17 mouse cellular contexts compared by ENCODE assay signal in the genomic region with DNA sequence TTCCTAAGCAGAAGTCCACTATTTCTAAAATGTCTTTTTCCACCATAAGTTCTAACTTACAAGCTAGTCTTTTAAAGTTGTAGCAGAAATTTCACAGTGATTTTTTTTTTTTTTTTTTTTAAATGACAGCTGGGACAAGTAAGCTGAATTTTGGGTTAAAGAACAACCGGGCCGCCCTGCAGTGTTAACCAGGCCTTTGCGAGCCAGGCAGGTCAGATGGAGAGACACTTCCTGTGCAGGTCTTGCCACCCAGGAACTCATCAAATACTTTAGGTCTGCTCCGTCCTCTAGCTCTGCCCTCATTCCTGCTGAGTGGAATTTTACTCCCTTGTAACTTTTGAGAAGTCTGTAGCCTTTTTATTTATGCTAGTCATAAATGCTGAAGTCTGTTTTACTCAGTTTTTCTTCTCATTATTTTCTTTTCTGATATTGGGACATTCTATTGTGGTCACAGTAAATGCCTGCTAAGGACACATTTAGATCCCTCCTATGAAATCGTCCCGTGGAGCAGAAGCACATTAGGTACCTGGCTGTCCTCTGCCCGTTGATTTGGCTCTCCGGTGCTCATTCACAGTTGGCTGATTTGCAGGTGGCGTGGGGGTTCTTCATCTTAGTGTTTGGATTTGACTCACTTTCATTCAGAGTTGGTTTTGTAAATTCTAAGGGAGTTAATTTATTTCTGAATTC. TPM values are rescaled to one million over a fixed set of nuclear protein-coding genes. Genes with fewer than 3 reads are reported as not detected.
DNase-seq lines count a peak whose midpoint lies in the region; ATAC-seq lines count a peak whose summit lies in the region.
"Had no signal": no experiment of that assay in that cellular context is flagged by ENCODE, and none has a peak within 500 bp of the region (broad histone marks: within the 10 kb centered on the region; RNA-seq: fewer than 3 reads in every experiment).

No protein-coding gene starts in this region.

- ATAC-seq in kidney, embryonic 15.5 days (replicated peaks; ENCODE audit: low FRiP score): no peak
- ATAC-seq in intestine, embryonic 15.5 days: no peak
- ATAC-seq in hindbrain, embryonic 12.5 days (ENCODE audit: low FRiP score): no peak

- peaks cover 66% of the 10 kb centered on the region for H3K36me3 ChIP-seq in kidney, embryonic 15.5 days
- H3K36me3 ChIP-seq in intestine, embryonic 15.5 days: no peaks in the 10 kb centered on the region
- peaks cover 20% of the 10 kb centered on the region; the same call in 1 of the 2 replicates for H3K36me3 ChIP-seq in hindbrain, embryonic 12.5 days

- H3K27me3 ChIP-seq in kidney, embryonic 15.5 days: no peaks in the 10 kb centered on the region
- H3K27me3 ChIP-seq in intestine, embryonic 15.5 days (replicated peaks): no peaks in the 10 kb centered on the region
- no peaks in the 10 kb centered on the region for H3K27me3 ChIP-seq in hindbrain, embryonic 12.5 days
- H3K27me3 ChIP-seq: heart, embryonic 15.5 days; limb, embryonic 15.5 days; megakaryocyte, embryonic 14.5 days had no signal

- H3K4me3 ChIP-seq in kidney, embryonic 15.5 days (replicated peaks): no peak overlapping the region
- H3K4me3 ChIP-seq in intestine, embryonic 15.5 days (replicated peaks): no peak overlapping the region
- no peak overlapping the region for H3K4me3 ChIP-seq in hindbrain, embryonic 12.5 days
- H3K4me3 ChIP-seq: forebrain, embryonic 10.5 days; heart, adult 2 months; heart, embryonic 15.5 days; limb, embryonic 15.5 days; megakaryocyte, embryonic 14.5 days had no signal

- no peak overlapping the region for H3K4me2 ChIP-seq in kidney, embryonic 15.5 days
- H3K4me2 ChIP-seq in intestine, embryonic 15.5 days (replicated peaks): no peak overlapping the region
- H3K4me2 ChIP-seq in hindbrain, embryonic 12.5 days (replicated peaks): no peak overlapping the region
- H3K4me2 ChIP-seq: heart, embryonic 15.5 days; limb, embryonic 15.5 days had no signal

- 0 out of 2 replicates have a peak, but pooled peaks cover 4% of the 10 kb centered on the region for H3K4me1 ChIP-seq in kidney, embryonic 15.5 days
- H3K4me1 ChIP-seq in intestine, embryonic 15.5 days (replicated peaks): no peaks in the 10 kb centered on the region
- no peaks in the 10 kb centered on the region for H3K4me1 ChIP-seq in hindbrain, embryonic 12.5 days
- H3K4me1 ChIP-seq: limb, embryonic 15.5 days; megakaryocyte, embryonic 14.5 days had no signal

- 0 out of 2 replicates have a peak overlapping the region, but pooled peaks have one; percentile 10 for H3K27ac ChIP-seq in kidney, embryonic 15.5 days
- no peak overlapping the region for H3K27ac ChIP-seq in intestine, embryonic 15.5 days
- no peak overlapping the region for H3K27ac ChIP-seq in hindbrain, embryonic 12.5 days
- H3K27ac ChIP-seq: forebrain, embryonic 10.5 days; heart, adult 2 months; heart, embryonic 15.5 days; limb, embryonic 15.5 days had no signal

- peak; percentile 30 for DNase-seq in cerebellum, adult 11 months
- no peak for DNase-seq in cerebellum, postnatal 4 days (ENCODE audit: low spot score in 2 of 2)
- DNase-seq in retina, embryonic 14.5 days (ENCODE audit: low spot score): peak; percentile 20
- DNase-seq in retina, postnatal 1 day: no peak
- DNase-seq in MN1 (ENCODE audit: low spot score): no peak
- DNase-seq: adrenal gland, adult 8-10 months; heart, adult 2 months; layer of hippocampus, adult 9-11 months; lung, postnatal 14 days; thymus, postnatal 25 days had no signal

- no peak overlapping the region for H3K9ac ChIP-seq in kidney, embryonic 15.5 days
- no peak overlapping the region for H3K9ac ChIP-seq in intestine, embryonic 15.5 days
- H3K9ac ChIP-seq in hindbrain, embryonic 12.5 days: no peak overlapping the region
- H3K9ac ChIP-seq: heart, embryonic 15.5 days; limb, embryonic 15.5 days had no signal

- no peaks in the 10 kb centered on the region for H3K9me3 ChIP-seq in kidney, embryonic 15.5 days (replicated peaks)
- H3K9me3 ChIP-seq in intestine, embryonic 15.5 days: no peaks in the 10 kb centered on the region
- H3K9me3 ChIP-seq in hindbrain, embryonic 12.5 days (replicated peaks): no peaks in the 10 kb centered on the region
- H3K9me3 ChIP-seq: forebrain, embryonic 10.5 days; heart, embryonic 15.5 days; limb, embryonic 15.5 days; megakaryocyte, embryonic 14.5 days had no signal

- 49% methylated on average over 9 of the region's 9 CpGs for whole genome bisulfite sequencing in kidney, embryonic 15.5 days
- WGBS in intestine, embryonic 15.5 days: 74% methylated on average over 9 of the region's 9 CpGs
- WGBS in hindbrain, embryonic 12.5 days: 79% methylated on average over 9 of the region's 9 CpGs

RNA-seq across cellular contexts. Expression of gene Plekha1, which starts 29.5 kb away (rescaled TPM):
- 76.5 and 80.9 TPM in 2 replicates for polyA plus RNA-seq in kidney, embryonic 15.5 days (2015; fragmentation: Nextera tagmentation; extraction: Ambion mirVana)
- 40.5 and 41.5 TPM in 2 replicates for polyA plus RNA-seq in intestine, embryonic 15.5 days (2015; fragmentation: Nextera tagmentation; extraction: Ambion mirVana)
- polyA plus RNA-seq in hindbrain, embryonic 12.5 days (2016; fragmentation: Nextera tagmentation; extraction: Ambion mirVana): 56.5 and 59.0 TPM in 2 replicates

RNA-seq across cellular contexts. Expression of gene Htra1, which starts 40.8 kb away (rescaled TPM):
- polyA plus RNA-seq in kidney, embryonic 15.5 days (2015; fragmentation: Nextera tagmentation; extraction: Ambion mirVana): 13.4 and 14.3 TPM in 2 replicates
- 16.9 and 18.8 TPM in 2 replicates for polyA plus RNA-seq in intestine, embryonic 15.5 days (2015; fragmentation: Nextera tagmentation; extraction: Ambion mirVana)
- 19.0 and 23.8 TPM in 2 replicates for polyA plus RNA-seq in hindbrain, embryonic 12.5 days (2016; fragmentation: Nextera tagmentation; extraction: Ambion mirVana)

Comparison
In these comparisons a context has a peak if more than half of its experiments do, and no peak if none do; other contexts are left out.
1. DNase-seq: peak in cerebellum, adult 11 months (single experiment) and retina, embryonic 14.5 days (single experiment); none in cerebellum, postnatal 4 days (0 of 2), retina, postnatal 1 day (single experiment) and MN1 (single experiment).